Mouse (Mus musculus) small intestine, adult 2 months (tissue): ENCODE measurements around the gene Sh3d19. TPM values are rescaled to one million over a fixed set of nuclear protein-coding genes. Genes with fewer than 3 reads are reported as not detected.

ENCODE experiments used
- H3K27ac ChIP-seq: fragments of 200-500 bp; 2 replicates; pipeline ENCODE4 v1.5.1; 2012; ENCODE audit warnings: low read depth, low read length, control low read depth, inconsistent platforms; ENCODE audit not compliant: insufficient read depth
- H3K27me3 ChIP-seq: fragments of 200-500 bp; 2 replicates; pipeline ENCODE4 v1.6.1; 2012; ENCODE audit warnings: mild to moderate bottlenecking, moderate library complexity, low read length, inconsistent platforms; ENCODE audit not compliant: control insufficient read depth, insufficient read depth
- H3K36me3 ChIP-seq: fragments of 200-500 bp; 2 replicates; pipeline ENCODE4 v1.6.1; 2012; ENCODE audit warnings: mild to moderate bottlenecking, low read length, control low read depth, inconsistent platforms; ENCODE audit not compliant: control insufficient read depth, insufficient read depth
- H3K4me1 ChIP-seq: fragments of 200-500 bp; 2 replicates; pipeline ENCODE4 v1.6.1; 2012; ENCODE audit warnings: low read length, inconsistent platforms, mixed read lengths; ENCODE audit not compliant: control insufficient read depth, insufficient read depth, insufficient read length
- H3K4me3 ChIP-seq: fragments of 200-500 bp; 2 replicates; pipeline ENCODE4 v1.5.1; 2012; ENCODE audit warnings: low read depth, mild to moderate bottlenecking, control low read depth, inconsistent platforms, low read length, moderate library complexity
- CTCF ChIP-seq: fragments of 200-500 bp; IDR thresholded peaks from 2 replicates; pipeline ENCODE4 v1.5.1; 2012; ENCODE audit warnings: low read depth, mild to moderate bottlenecking, control low read depth, inconsistent platforms, low read length, moderate library complexity, mixed read lengths; ENCODE audit not compliant: insufficient replicate concordance, insufficient read length; ENCODE audit errors: extremely low read depth
- POLR2A ChIP-seq: fragments of 200-500 bp; IDR thresholded peaks from 2 replicates; pipeline ENCODE4 v1.6.1; 2012; ENCODE audit warnings: low read depth, mild to moderate bottlenecking, control low read depth, inconsistent platforms, low read length, moderate library complexity
- WGBS: fragments of 180-500 bp; shearing (Covaris S2); methylation state at CpG from one replicate; pipeline ENCODE4 v1.1.7; 2018; 5-methylcytosine and 5-hydroxymethylcytosine counted together
- polyA plus RNA-seq: library from polyadenylated mRNA; depleted of rRNA; stranded (reverse); fragments of >200 nt; gene quantifications from 2 replicates; pipeline ENCODE4 v1.2.3, GENCODE M21; 2012

The Sh3d19 gene
- polyA plus RNA-seq, 1 experiment = 205 TPM

GRCm38 (mm10) chr3:86135886-86136563 lies 165.1 kb downstream of the Sh3d19 start:
- Histone ChIP-seq H3K27me3 (no peaks in the 10 kb centered on the region), H3K4me3 (no peak overlapping the region), H3K27ac (no peak overlapping the region), H3K36me3 (peaks cover 38% of the 10 kb centered on the region), H3K4me1 (no peaks in the 10 kb centered on the region)
- 78% methylated on average over 6 of the region's 6 CpGs for WGBS
- TF ChIP-seq CTCF = no peak
- no peak for TF ChIP-seq POLR2A

- Histone ChIP-seq H3K27me3 (no peaks in the 10 kb centered on the region), H3K36me3 (peaks cover 35% of the 10 kb centered on the region), H3K27ac (no peak overlapping the region), H3K4me1 (no peaks in the 10 kb centered on the region; the same call in 1 of the 2 replicates), H3K4me3 (no peak overlapping the region)
- TF ChIP-seq CTCF (no peak), POLR2A (no peak)
- WGBS = 79% methylated on average over 6 of the region's 6 CpGs
Measured at GRCm38 (mm10) chr3:86136936-86137574, 166.1 kb downstream of the Sh3d19 start.

- Histone ChIP-seq H3K36me3 (peaks cover 34% of the 10 kb centered on the region), H3K4me1 (no peaks in the 10 kb centered on the region; the same call in 1 of the 2 replicates), H3K27ac (no peak overlapping the region), H3K4me3 (no peak overlapping the region), H3K27me3 (no peaks in the 10 kb centered on the region)
- WGBS = 81% methylated on average over 4 of the region's 4 CpGs
- no peak for TF ChIP-seq POLR2A
- no peak for TF ChIP-seq CTCF
Measured at GRCm38 (mm10) chr3:86139660-86140059, 168.8 kb downstream of the Sh3d19 start.

- TF ChIP-seq CTCF (no peak), POLR2A (no peak)
- Histone ChIP-seq H3K27ac (no peak overlapping the region), H3K36me3 (peaks cover 31% of the 10 kb centered on the region), H3K27me3 (no peaks in the 10 kb centered on the region), H3K4me3 (peak overlapping the region; percentile 86), H3K4me1 (no peaks in the 10 kb centered on the region; the same call in 1 of the 2 replicates)
- 3% methylated on average over 7 of the region's 7 CpGs for WGBS
Measured at GRCm38 (mm10) chr3:86141366-86141765, 170.5 kb downstream of the Sh3d19 start.

- WGBS = under 1% methylated on average over 18 of the region's 18 CpGs
- peaks cover 27% of the 10 kb centered on the region for H3K36me3 ChIP-seq
Measured at GRCm38 (mm10) chr3:86141886-86142262, 171.0 kb downstream of the Sh3d19 start.

GRCm38 (mm10) chr3:86142263-86142933 lies 171.5 kb downstream of the Sh3d19 start, which contains the start of gene Rps3a1:
Rps3a1 (minus strand) TSS chr3:86142702.
- peak; percentile 92 for TF ChIP-seq CTCF
- TF ChIP-seq POLR2A = peak; percentile 90
- WGBS = under 1% methylated on average over 76 of the region's 77 CpGs
- Histone ChIP-seq H3K27ac (peak within 1 kb of the TSS; percentile 36), H3K4me1 (no peaks in the 10 kb centered on the region; the same call in 1 of the 2 replicates), H3K27me3 (no peaks in the 10 kb centered on the region), H3K4me3 (peak within 1 kb of the TSS; percentile 86), H3K36me3 (peaks cover 24% of the 10 kb centered on the region)

More at GRCm38 (mm10) chr3:86141886-86142262, 171.0 kb downstream of the Sh3d19 start:
- no peak for TF ChIP-seq POLR2A
- Histone ChIP-seq H3K4me3 (peak overlapping the region; percentile 86), H3K27ac (peak overlapping the region; percentile 36), H3K4me1 (no peaks in the 10 kb centered on the region; the same call in 1 of the 2 replicates), H3K27me3 (no peaks in the 10 kb centered on the region)

GRCm38 (mm10) chr3:86142934-86143317 lies 172.0 kb downstream of the Sh3d19 start:
- TF ChIP-seq CTCF = no peak
- TF ChIP-seq POLR2A = no peak
- WGBS = 27% methylated on average over 6 of the region's 6 CpGs
- peaks cover 20% of the 10 kb centered on the region for H3K36me3 ChIP-seq
- H3K4me3 ChIP-seq = no peak overlapping the region
- H3K27me3 ChIP-seq = no peaks in the 10 kb centered on the region
- no peaks in the 10 kb centered on the region; the same call in 1 of the 2 replicates for H3K4me1 ChIP-seq
- peak overlapping the region; percentile 12; the same call in 1 of the 2 replicates for H3K27ac ChIP-seq
